Mouse (Mus musculus): Measurements from ENCODE around the gene Ptprj.

The Ptprj gene

GRCm38 (mm10) chr2:90474593-90475405 lies 105.6 kb downstream of the Ptprj start:
- Histone ChIP-seq H3K4me3 (replicated peaks; ENCODE audit: low read length) (peak overlapping the region; percentile 41; the same call in 1 of the 2 replicates), H3K27me3 (ENCODE audit: insufficient read depth, low read length) (no peaks in the 10 kb centered on the region), H3K9me3 (ENCODE audit: low read length) (no peaks in the 10 kb centered on the region), H3K36me3 (ENCODE audit: insufficient read depth, low read length) (no peaks in the 10 kb centered on the region), H3K4me1 (replicated peaks; ENCODE audit: low read depth, low read length) (peaks cover 39% of the 10 kb centered on the region)
- TF ChIP-seq CTCF (conservative IDR thresholded peaks at IDR 0.05; ENCODE audit: low read length), result peak; percentile 69
- no peak for TF ChIP-seq NANOG (IDR thresholded peaks at IDR 0.05; ENCODE audit: borderline replicate concordance, low read length)
- TF ChIP-seq POU5F1 (IDR thresholded peaks at IDR 0.05; ENCODE audit: borderline replicate concordance, low read length), result 0 out of 2 replicates have a peak, but pooled peaks have one; percentile 27

DNA sequence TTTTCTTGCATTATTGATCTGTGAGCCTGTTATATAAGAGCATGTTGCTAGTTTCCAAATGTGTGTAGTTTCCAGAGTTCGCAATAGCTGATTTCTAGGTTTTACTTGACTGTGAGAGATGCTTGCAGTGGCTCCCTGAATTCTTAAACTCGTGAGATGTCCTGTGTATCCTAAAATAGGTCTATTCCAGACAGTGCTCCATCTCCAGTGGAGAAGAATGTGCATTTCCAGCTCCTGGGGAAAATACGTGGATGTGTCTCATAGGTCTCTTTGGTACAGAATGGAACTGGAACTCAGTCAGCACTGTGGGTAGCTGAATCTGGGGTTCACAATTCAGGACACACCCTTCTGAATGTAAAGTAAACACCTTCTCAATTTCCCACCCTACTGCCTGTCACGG lies 107.7 kb downstream of the Ptprj start:
- TF ChIP-seq NANOG (IDR thresholded peaks at IDR 0.05; ENCODE audit: borderline replicate concordance, low read length) (no peak), CTCF (conservative IDR thresholded peaks at IDR 0.05; ENCODE audit: low read length) (no peak), POU5F1 (IDR thresholded peaks at IDR 0.05; ENCODE audit: borderline replicate concordance, low read length) (no peak)
- Histone ChIP-seq H3K27me3 (ENCODE audit: insufficient read depth, low read length) (no peaks in the 10 kb centered on the region), H3K9me3 (ENCODE audit: low read length) (no peaks in the 10 kb centered on the region), H3K36me3 (ENCODE audit: insufficient read depth, low read length) (no peaks in the 10 kb centered on the region; the same call in 1 of the 2 replicates), H3K4me3 (replicated peaks; ENCODE audit: low read length) (no peak overlapping the region), H3K4me1 (replicated peaks; ENCODE audit: low read depth, low read length) (peaks cover 32% of the 10 kb centered on the region)

DNA sequence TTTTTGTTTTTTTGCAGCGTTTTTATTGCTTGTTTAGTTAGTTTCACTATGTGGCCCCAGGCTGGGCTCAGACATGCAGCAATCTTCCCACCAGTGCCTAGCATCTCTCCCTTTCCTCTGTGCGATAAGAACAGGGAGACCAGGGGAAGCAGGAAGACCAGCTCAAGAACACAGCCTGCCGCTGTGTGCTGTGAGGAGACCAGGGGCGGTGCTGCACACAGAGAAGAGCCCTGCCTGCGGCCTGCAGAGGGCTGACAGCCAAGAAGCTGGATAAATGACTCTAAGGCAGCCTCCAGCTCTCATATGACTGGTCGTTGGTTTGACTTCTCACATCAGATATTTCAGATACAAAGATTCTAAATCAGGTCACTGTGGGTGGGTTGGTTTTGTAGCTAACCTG lies 110.3 kb downstream of the Ptprj start:
- no peak for TF ChIP-seq CTCF (conservative IDR thresholded peaks at IDR 0.05; ENCODE audit: low read length)
- Histone ChIP-seq H3K9me3 (ENCODE audit: low read length) (no peaks in the 10 kb centered on the region), H3K36me3 (ENCODE audit: insufficient read depth, low read length) (no peaks in the 10 kb centered on the region; the same call in 1 of the 2 replicates), H3K27me3 (ENCODE audit: insufficient read depth, low read length) (no peaks in the 10 kb centered on the region), H3K4me3 (replicated peaks; ENCODE audit: low read length) (no peak overlapping the region), H3K4me1 (replicated peaks; ENCODE audit: low read depth, low read length) (peaks cover 8% of the 10 kb centered on the region)

GRCm38 (mm10) chr2:90466480-90466879 lies 114.0 kb downstream of the Ptprj start:
- no peaks in the 10 kb centered on the region for H3K27me3 ChIP-seq (ENCODE audit: insufficient read depth, low read length)
- no peak overlapping the region for H3K4me3 ChIP-seq (replicated peaks; ENCODE audit: low read length)
- peaks cover 10% of the 10 kb centered on the region for H3K4me1 ChIP-seq (replicated peaks; ENCODE audit: low read depth, low read length)
- TF ChIP-seq CTCF (conservative IDR thresholded peaks at IDR 0.05; ENCODE audit: low read length) (no peak), POU5F1 (IDR thresholded peaks at IDR 0.05; ENCODE audit: borderline replicate concordance, low read length) (no peak)
- no peaks in the 10 kb centered on the region for H3K9me3 ChIP-seq (ENCODE audit: low read length)
- H3K36me3 ChIP-seq (ENCODE audit: insufficient read depth, low read length), result peaks cover 11% of the 10 kb centered on the region; the same call in 1 of the 2 replicates

DNA sequence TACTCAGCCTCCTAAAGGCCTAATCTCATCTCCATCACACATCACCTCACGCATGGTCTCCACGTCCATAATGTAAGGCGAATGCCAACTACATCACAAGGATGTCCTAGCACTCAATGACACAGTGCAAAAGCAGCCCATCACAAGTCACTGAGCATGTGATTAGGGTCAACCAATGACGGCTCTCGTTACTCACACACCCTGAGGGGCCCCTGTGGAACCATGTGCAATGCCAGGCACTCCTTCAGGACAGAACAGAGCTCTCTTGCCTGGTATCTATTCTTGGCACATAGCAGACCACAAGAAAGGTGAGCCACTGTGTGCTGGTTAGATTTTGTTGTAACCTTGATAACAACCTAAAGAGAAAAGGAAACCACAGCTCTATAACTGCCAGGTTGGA lies 116.7 kb downstream of the Ptprj start:
- no peak for TF ChIP-seq POU5F1 (IDR thresholded peaks at IDR 0.05; ENCODE audit: borderline replicate concordance, low read length)
- no peak for TF ChIP-seq CTCF (conservative IDR thresholded peaks at IDR 0.05; ENCODE audit: low read length)
- TF ChIP-seq NANOG (IDR thresholded peaks at IDR 0.05; ENCODE audit: borderline replicate concordance, low read length), result no peak
- Histone ChIP-seq H3K36me3 (ENCODE audit: insufficient read depth, low read length) (peaks cover 22% of the 10 kb centered on the region; the same call in 1 of the 2 replicates), H3K4me1 (replicated peaks; ENCODE audit: low read depth, low read length) (peaks cover 7% of the 10 kb centered on the region), H3K27me3 (ENCODE audit: insufficient read depth, low read length) (no peaks in the 10 kb centered on the region), H3K4me3 (replicated peaks; ENCODE audit: low read length) (no peak overlapping the region), H3K9me3 (ENCODE audit: low read length) (no peaks in the 10 kb centered on the region)

DNA sequence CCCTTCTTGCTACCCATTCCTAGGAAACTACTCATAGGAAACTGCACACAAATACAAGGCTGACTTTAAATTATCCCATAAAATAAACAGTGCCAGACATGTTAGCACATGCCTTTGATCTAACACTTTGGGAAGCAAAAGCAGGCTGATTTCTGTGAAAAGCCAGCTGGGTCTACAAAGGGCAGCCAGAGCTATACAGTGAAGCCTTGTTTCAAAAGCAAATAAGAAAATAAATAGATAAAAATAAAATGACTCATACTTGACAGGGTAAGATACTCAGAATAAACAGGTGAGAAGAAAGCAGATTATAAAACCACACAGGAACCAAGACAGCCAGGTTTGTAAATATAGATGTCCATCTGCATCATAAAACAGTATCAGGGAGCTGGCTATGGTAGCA lies 118.2 kb downstream of the Ptprj start:
- no peaks in the 10 kb centered on the region for H3K9me3 ChIP-seq (ENCODE audit: low read length)
- H3K27me3 ChIP-seq (ENCODE audit: insufficient read depth, low read length), result no peaks in the 10 kb centered on the region
- H3K4me3 ChIP-seq (replicated peaks; ENCODE audit: low read length), result no peak overlapping the region
- TF ChIP-seq NANOG (IDR thresholded peaks at IDR 0.05; ENCODE audit: borderline replicate concordance, low read length) (no peak), CTCF (conservative IDR thresholded peaks at IDR 0.05; ENCODE audit: low read length) (no peak), POU5F1 (IDR thresholded peaks at IDR 0.05; ENCODE audit: borderline replicate concordance, low read length) (no peak)
- H3K36me3 ChIP-seq (ENCODE audit: insufficient read depth, low read length), result peaks cover 29% of the 10 kb centered on the region
- H3K4me1 ChIP-seq (replicated peaks; ENCODE audit: low read depth, low read length), result peaks cover 7% of the 10 kb centered on the region

- Histone ChIP-seq H3K36me3 (ENCODE audit: insufficient read depth, low read length) (peaks cover 28% of the 10 kb centered on the region), H3K4me3 (replicated peaks; ENCODE audit: low read length) (no peak overlapping the region), H3K9me3 (ENCODE audit: low read length) (no peaks in the 10 kb centered on the region), H3K4me1 (replicated peaks; ENCODE audit: low read depth, low read length) (peaks cover under 1% of the 10 kb centered on the region; the same call in 1 of the 2 replicates), H3K27me3 (ENCODE audit: insufficient read depth, low read length) (no peaks in the 10 kb centered on the region)
- TF ChIP-seq NANOG (IDR thresholded peaks at IDR 0.05; ENCODE audit: borderline replicate concordance, low read length) (no peak), CTCF (conservative IDR thresholded peaks at IDR 0.05; ENCODE audit: low read length) (no peak)
Observed at GRCm38 (mm10) chr2:90457946-90458345, 122.5 kb downstream of the Ptprj start.

- Histone ChIP-seq H3K36me3 (ENCODE audit: insufficient read depth, low read length) (peaks cover 18% of the 10 kb centered on the region), H3K4me1 (replicated peaks; ENCODE audit: low read depth, low read length) (no peaks in the 10 kb centered on the region), H3K9me3 (ENCODE audit: low read length) (no peaks in the 10 kb centered on the region), H3K4me3 (replicated peaks; ENCODE audit: low read length) (no peak overlapping the region), H3K27me3 (ENCODE audit: insufficient read depth, low read length) (no peaks in the 10 kb centered on the region)
- no peak for TF ChIP-seq NANOG (IDR thresholded peaks at IDR 0.05; ENCODE audit: borderline replicate concordance, low read length)
- TF ChIP-seq POU5F1 (IDR thresholded peaks at IDR 0.05; ENCODE audit: borderline replicate concordance, low read length), result no peak
- no peak for TF ChIP-seq CTCF (conservative IDR thresholded peaks at IDR 0.05; ENCODE audit: low read length)
Observed at GRCm38 (mm10) chr2:90452380-90452779, 128.1 kb downstream of the Ptprj start.
